Mouse (Mus musculus): ENCODE results near the gene Tex14.
"Not testable (repeated sequence)": the region's sequence is repeated elsewhere in the genome, so short reads cannot be mapped to it uniquely, and the experiment has no call there.

Tex14 gene

DNA sequence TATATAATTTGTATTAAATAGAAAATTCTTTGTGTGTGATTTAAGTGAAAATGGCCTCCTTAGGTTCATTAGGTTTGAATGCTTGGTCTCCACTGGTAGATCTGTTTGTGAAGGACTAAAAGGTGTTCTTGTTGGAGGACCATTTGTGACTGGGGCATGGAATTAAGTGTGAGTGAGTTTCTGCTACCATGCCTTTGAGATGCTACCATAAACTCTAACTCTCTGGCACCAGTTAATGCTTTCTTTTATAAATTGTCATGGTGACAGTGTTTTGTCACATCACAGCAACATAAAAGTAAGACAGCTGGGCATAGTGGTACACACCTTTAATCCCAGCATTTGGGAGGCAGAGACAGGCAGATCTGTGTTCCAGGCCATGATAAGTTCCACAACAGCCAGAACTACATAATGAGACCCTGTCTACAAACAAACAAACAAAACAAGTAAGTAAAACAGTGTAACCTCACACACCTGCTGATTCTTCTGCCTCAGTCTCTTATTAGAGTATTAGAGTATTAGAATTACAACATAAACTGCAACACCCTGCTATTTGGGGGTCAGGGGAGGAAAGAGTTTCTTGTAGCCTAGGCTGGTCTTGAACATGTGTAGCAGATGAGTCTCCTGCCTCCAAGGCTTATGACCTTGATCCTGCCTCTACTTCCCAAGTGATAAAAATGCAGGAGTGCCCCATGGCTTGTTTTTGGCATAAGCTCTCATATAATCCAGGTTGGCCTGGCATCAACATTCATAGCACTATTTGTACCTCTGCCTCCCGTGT is 22.6 kb downstream of the Tex14 start:
- no peak for DNase-seq

GRCm38 (mm10) chr11:87428051-87428673 is 23.3 kb downstream of the Tex14 start:
- no peak for DNase-seq

DNA sequence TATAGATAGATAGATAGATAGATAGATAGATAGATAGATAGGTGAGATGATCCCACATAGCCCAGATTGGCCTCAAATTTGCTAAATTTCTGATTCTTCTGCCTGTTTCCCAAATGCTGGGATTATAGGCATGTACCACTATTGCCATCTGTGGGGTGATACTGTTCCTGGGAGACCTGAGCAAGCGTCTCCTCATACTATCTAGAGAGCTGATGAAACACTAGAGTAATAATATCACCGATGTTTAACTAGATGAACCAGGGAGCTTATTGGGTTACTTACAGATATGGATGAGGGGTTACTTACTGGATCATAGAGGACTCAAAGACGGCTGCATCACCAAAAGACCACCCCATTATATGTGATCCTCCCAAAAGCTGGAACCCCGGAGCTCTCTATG is 24.5 kb downstream of the Tex14 start:
- DNase-seq, result no peak

DNA sequence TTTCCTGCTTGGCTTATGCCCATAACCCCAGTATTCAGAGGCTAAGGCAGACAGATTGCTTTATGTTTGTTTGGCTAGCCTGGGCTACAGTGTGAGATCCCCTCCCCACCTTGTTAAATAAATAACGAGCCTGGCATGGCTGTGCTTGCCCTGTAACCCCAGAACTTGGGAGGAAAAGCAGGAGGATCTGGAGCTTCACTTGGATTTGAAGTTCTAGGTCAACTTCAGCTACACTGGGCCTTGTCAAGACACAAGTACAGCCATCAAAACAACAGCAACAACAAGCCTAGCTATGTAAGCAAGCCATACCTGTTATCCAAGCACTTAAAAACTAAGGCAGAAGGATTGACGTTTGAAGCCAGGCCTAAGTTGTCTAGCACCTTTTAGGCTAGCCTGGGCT is 25.5 kb downstream of the Tex14 start:
- DNase-seq, result no peak

DNA sequence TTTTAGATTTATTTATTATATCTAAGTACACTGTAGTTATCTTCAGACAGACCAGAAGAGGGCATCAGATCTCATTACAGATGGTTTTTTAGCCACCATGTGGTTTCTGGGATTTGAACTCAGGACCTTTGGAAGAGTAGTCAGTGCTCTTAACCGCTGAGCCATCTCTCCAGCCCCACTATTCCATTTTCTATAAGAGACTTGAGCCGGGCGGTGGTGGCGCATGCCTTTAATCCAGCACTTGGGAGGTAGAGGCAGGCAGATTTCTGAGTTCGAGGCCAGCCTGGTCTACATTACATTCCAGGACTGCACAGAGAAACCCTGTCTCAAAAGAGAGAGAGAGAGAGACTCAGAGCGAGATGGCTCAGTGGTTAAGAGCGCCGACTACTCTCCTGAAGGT is 26.9 kb downstream of the Tex14 start:
- DNase-seq, result not testable (repeated sequence)

GRCm38 (mm10) chr11:87432447-87432846 is 27.6 kb downstream of the Tex14 start:
- no peak for DNase-seq

GRCm38 (mm10) chr11:87432933-87433669 is 28.2 kb downstream of the Tex14 start:
- DNase-seq, result no peak

DNA sequence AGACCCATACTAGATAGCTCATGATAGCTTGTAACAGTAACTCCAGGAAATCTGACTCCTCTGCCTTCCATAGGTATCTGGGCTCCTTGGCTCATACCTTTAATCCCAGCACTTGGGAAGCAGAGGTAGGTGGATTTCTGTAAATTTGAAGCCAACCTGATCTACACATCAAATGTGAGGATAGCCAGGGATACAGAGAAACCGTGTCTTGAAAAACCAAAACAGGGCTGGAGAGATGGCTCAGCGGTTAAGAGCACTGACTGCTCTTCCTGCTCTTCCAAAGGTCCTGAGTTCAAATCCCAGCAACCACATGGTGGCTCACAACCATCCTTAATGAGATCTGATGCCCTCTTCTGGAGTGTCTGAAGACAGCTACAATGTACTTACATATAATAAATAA is 30.2 kb downstream of the Tex14 start:
- DNase-seq, result not testable (repeated sequence)

GRCm38 (mm10) chr11:87436326-87437232 is 31.7 kb downstream of the Tex14 start:
- no peak for DNase-seq

- DNase-seq, result no peak
Measured at GRCm38 (mm10) chr11:87439796-87440420, 35.0 kb downstream of the Tex14 start.

DNA sequence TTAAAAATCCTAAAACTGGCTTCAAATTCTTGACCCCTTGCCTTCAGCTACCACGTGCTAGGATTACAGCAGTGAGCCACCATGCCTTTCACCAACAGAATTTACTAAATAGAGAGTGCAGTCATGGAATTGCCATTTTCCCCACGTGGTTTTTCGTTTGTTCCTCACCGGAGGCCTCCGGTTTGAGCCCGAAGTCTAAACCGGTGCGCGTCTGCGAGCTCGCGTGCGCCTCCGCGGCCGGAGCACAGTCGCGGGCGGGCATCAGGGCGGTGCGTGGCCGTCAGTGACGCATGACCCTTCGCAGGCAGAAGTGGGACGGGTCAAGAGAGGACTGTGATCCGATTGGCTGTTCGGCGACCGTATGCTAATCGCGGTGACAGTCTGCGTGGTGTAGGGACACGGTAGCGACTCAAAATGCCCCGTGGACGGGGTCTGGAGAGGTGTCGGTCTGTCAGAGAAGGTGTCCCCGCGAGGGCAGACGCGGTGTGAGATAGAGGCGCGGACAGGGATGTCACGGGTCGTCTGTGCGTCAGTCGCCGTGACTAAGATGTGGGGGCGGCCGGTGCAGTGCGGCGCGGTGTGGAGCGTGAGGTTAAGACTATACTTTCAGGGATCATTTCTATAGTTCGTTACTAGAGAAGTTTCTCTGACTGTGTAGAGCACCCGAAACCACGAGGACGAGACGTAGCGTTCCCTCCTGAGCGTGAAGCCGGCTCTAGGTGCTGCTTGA is 37.9 kb downstream of the Tex14 start:
- DNase-seq, result peak; percentile 82

DNA sequence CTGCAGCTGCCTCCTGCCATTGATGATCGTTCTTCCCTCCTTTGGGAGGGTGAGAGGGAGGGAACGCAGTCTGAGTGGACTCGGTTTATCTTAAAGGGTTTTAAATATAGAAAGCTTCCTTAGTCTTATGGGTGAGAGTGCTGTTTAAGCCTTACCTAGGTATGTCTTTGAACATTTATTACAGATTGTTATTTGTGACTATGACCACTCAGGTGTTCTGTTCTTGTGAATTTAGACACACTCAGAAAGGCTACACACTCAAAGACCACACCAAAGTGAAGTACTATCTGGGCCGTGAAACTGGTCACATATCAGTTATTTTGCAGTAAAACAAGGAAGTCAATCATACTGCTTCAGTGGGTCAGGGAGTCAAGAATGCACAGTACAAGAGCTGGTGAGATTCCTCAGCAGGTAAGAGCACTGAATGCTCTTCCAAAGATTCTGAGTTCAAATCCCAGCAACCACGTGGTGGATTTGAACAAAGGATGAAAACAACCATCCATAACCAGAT is 38.6 kb downstream of the Tex14 start:
- peak; percentile 33 for DNase-seq

DNA sequence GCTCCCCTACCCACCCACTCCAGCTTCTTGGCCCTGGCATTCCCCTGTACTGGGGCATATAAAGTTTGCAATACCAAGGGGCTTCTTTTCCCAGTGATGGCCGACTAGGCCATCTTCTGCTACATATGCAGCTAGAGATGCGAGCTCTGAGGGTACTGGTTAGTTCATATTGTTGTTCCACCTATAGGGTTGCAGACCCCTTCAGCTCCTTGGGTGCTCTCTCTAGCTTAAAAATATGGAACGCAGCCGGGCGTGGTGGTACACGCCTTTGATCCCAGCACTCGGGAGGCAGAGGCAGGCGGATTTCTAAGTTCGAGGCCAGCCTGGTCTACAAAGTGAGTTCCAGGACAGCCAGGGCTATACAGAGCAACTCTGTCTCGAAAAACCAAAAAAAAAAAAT is 39.2 kb downstream of the Tex14 start:
- not testable (repeated sequence) for DNase-seq

DNA sequence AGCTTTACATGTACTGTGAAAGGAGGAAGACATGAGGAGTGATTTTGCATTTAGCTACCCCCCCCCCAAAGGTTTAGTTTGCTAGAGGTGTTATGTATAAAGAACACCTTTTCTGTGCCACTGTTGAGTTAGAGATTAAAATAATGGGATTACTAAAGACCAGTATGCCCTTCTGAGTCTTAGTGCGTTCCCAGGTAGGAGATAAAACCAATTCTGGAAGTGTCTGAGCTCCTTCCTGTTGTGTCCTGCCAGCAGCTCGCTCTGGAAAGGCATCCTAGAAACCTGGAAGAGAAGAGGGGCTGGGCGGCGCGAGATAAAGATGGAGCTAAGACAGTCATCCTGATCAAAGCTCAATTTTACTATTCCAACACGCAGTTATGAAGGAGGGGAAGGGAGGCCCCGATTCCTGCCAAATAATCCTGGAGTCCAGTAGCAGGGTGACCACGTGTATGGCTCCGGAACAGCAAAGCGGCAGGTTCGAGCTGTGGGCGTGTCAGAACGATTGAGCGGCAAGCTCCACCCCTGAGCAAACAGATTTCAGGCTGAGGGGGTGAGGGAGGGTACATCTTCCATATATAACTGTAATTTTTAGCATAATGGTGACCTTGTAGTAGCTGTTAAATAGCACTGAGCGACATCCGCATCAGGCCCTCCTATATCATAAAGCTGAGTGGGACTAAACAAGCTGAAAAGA is 40.0 kb downstream of the Tex14 start:
- no peak for DNase-seq

- not testable (repeated sequence) for DNase-seq
Measured at GRCm38 (mm10) chr11:87445593-87445992, 40.7 kb downstream of the Tex14 start.

DNA sequence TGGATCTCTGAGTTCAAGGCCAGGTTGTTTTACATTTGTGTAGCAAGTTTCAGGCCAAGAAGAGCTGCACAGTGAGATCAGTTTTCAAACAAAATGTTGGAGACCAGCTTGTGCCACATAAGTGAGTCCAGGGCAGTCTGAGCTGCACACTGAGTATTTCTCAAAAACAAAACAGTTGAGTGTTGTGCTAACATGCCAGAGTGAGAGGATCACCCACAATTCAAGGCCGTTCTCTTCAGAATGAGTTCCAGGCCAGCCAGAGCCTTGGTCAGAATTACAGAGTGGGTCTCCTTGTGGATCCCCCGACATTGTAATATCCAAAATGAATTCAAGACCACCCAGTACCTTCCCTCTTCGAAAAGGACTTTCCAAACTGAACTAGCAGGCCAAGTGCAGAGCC is 41.3 kb downstream of the Tex14 start:
- no peak for DNase-seq

GRCm38 (mm10) chr11:87447429-87447828 is 42.6 kb downstream of the Tex14 start:
- DNase-seq, result no peak

- peak; percentile 90 for DNase-seq
Measured at GRCm38 (mm10) chr11:87448081-87448475, 43.2 kb downstream of the Tex14 start.

GRCm38 (mm10) chr11:87448476-87449199 is 43.8 kb downstream of the Tex14 start:
- peak; percentile 25 for DNase-seq

- DNase-seq, result no peak
Measured at GRCm38 (mm10) chr11:87449200-87449547, 44.3 kb downstream of the Tex14 start.

Data from right cerebral cortex, postnatal 25 days (tissue).